Mouse (Mus musculus) retina, postnatal 7 days (tissue): Measurements from ENCODE around the gene Ints3.

Experiments used
- DNase-seq: peaks from one replicate; pipeline ENCODE4 v3.0.0-alpha.2; 2012; ENCODE audit warnings: low read depth, low spot score

Gene Ints3

GRCm38 (mm10) chr3:90433381-90434020, at the start of gene Ints3:
Ints3 (minus strand) TSS chr3:90433622.
- DNase-seq = peak; percentile 98

DNA sequence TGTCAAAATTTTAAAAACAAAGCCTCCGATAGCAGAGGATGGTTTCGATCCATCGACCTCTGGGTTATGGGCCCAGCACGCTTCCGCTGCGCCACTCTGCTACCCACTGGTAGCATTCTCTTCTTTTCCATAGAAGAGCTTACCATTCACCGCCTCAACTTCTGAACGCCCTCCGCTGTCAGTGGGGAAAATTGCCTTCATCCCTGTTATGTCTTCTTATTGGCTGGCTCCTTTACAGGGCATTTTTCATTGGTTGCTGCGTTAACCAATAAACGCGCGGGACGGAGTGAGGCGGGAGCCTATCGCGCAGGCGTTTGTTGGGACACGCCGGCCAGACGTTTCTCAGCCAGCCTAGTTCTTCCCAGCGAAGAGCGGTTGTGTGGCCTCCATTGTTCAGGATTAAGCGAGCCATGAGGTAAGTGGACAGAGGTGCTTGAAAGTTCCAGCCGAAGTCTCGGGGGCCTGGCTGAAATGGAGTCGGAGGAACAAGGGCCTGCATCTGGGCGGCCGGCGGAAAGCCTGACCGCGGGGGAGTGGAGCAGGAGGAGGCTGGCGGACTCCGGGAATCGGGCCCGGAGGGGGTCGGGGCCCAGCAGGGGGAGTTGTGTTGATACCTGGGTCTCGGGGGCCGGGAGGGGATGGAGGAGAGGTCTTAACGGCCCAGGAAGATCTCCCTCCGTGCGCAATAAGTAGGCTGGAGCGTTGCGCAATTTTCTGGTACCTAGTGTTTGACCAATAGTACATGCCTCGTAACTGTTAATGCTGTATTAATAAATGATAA, 42.6 kb upstream of the Ints3 start, which contains the start of gene Ilf2:
Gene Ilf2, plus strand, starts transcription at position 296 of the 781 bp plus-strand sequence.
- peak; percentile 97 for DNase-seq

DNA sequence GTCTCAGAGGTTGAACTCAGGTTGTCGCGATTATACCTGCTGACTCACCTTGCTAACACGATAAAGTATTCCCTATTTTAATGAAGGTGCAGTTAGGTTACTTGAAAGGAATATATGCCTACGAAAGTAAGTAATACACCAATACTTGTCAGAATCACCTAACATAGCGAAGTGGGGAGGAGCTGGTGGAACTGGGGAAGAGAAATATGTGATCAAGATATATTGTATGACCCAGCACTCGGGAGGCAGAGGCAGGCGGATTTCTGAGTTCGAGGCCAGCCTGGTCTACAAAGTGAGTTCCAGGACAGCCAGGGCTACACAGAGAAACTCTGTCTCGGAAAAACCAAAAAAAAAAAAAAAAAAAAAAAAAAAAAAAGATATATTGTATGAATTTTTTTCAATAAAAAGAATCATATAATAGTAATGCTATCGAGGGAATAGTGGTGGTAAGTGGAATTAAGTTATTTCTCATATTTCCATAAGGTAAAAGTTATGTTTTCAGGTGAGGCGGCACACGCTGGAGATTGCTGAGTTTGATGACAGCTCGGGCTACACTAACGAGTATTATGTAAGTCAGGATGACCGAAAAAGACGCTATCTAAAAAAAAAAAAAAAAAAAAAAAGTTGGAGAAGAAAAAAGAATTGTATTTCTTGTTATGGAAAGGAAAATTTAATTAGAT, 41.9 kb upstream of the Ints3 start:
- no peak for DNase-seq

- no peak for DNase-seq
These were observed 38.8 kb upstream of the Ints3 start for GRCm38 (mm10) chr3:90472213-90472612.

DNA sequence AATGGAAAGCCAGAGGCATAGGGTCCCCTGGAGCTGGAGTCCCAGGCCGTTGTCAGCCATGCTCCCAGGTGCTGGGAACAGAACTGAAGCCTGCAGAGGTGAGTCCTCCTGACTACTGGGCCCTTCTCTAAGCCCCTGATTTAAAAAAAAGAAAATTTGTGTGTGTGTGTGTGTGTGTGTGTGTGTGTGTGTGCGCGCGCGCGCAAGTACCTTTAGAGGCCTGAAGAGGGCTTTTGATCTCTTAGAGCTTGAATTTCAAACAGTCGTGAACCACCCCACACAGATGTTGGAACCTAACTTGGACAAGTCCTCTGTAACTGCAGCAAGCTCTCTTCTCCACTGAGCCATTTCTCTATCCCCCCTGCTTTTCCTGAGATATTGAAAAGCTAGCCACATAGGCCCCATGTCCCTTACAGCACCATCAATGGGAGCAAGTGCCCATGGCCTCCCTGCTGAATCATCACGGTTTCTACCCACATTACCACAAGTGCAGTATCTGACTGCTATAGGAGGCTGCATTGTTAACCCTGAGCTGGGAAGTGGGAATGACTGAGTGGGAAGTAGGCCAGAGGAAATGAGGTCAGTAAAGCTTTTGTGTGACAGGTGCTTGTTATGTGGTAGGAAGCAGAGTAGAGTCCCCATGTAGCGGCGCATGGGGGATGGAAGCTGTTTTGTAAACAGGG, 34.3 kb upstream of the Ints3 start:
- DNase-seq = no peak

GRCm38 (mm10) chr3:90466311-90466766, 32.9 kb upstream of the Ints3 start:
- no peak for DNase-seq

DNA sequence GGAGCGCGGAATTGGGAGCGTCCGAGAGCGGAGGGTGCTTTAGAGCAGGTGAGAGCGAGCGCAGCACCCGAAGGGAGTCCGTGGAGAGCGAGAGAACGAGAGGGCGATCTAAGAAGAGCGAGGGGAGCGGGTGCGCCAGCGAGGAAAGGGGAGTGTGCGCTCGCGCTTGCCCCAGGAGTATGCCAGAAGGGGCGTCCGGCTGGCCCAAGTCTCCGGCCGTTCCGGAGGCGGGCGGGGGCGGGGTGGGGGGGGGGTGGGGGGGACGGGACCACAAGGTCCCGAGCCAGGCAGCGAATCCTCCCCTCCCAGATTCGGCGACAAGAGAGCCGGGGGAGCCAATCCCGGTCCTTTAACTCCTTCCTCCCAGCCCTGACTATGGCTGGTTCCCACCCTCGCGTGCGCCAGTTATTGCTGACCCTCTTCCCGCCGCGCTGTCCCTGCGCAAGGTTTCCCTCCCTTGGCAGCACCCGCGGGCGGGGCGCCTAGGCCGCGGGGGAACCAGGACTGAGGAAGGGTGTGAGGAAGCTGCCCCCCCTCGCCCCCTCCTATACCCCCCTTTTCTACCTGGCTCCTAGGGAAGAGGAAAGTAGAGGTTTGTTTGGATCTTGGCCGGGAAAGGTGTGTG, 32.4 kb upstream of the Ints3 start, which contains the start of gene Npr1:
Gene Npr1, minus strand, starts transcription at position 181 of the 625 bp plus-strand sequence.
- DNase-seq = no peak

- no peak for DNase-seq
These were observed 31.8 kb upstream of the Ints3 start for GRCm38 (mm10) chr3:90465081-90465685.

- no peak for DNase-seq
These were observed 31.2 kb upstream of the Ints3 start for GRCm38 (mm10) chr3:90464552-90465080.

- DNase-seq = no peak
These were observed 29.2 kb upstream of the Ints3 start for GRCm38 (mm10) chr3:90462579-90462978.

GRCm38 (mm10) chr3:90461935-90462334, 28.5 kb upstream of the Ints3 start:
- no peak for DNase-seq

- no peak for DNase-seq
These were observed 26.9 kb upstream of the Ints3 start for GRCm38 (mm10) chr3:90460315-90460714.

GRCm38 (mm10) chr3:90459727-90460126, 26.3 kb upstream of the Ints3 start:
- DNase-seq = no peak

DNA sequence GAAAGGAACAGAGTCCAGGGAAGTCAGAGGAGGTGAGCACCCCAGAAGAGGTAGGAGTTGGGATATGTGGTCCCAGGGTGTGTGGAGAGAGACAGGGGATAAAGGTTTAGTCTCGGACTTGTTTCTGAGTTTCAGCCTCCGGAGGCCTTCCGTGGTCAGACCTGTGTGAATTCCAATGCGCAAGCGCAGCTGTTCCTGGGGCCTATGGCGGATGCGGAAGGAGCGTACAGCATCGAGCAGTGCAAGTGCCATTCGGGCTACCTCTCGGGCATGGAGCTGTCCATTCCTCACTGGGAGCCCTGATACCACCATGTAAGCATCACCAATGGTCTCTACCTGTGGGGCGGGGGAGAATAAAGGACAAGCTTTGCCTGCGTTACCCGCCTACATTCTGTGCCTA, 21.5 kb upstream of the Ints3 start:
- DNase-seq = no peak

DNA sequence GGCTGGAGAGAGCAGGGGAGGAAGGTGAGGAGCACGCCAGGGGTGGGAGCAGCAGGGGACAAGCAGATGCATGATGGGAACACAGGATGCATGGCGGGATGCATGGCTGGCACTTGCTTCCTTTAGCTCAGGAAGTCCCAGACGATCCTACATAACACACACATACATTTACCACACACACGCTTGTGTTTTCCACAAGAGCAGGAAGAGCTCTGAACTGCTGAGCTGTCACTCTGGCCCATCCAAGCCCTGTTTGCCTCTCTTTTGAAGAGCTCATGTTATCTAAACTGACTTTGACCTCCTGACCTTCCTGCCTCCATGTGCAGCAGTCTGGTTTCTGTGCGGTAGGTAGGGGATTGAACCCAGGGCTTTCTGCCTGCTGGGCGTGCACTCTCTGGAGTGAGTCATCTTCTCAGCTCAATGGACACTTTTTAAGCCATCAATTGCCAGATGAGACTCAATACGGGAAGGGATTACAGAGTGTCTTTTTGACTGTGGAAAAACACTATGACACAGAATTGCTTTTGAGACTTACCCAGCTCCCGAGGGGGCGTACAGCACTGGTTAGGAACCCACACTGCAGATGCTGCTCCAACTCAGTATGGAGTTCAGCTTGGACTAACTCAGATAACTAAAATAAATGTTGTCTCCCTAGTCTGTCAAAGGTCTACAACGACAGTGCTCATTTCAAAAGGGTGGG, 18.1 kb upstream of the Ints3 start:
- no peak for DNase-seq

GRCm38 (mm10) chr3:90450874-90451273, 17.5 kb upstream of the Ints3 start:
- no peak for DNase-seq

GRCm38 (mm10) chr3:90448626-90449025, 15.2 kb upstream of the Ints3 start:
- DNase-seq = no peak

GRCm38 (mm10) chr3:90447123-90447494, 13.7 kb upstream of the Ints3 start:
- DNase-seq = no peak

- no peak for DNase-seq
These were observed 13.1 kb upstream of the Ints3 start for GRCm38 (mm10) chr3:90446389-90447122.
